Mouse (Mus musculus): Measurements from ENCODE around the gene Myl12a.
A peak's percentile ranks its signal among the peaks of the same experiment; 100 is the strongest.

Myl12a gene

DNA sequence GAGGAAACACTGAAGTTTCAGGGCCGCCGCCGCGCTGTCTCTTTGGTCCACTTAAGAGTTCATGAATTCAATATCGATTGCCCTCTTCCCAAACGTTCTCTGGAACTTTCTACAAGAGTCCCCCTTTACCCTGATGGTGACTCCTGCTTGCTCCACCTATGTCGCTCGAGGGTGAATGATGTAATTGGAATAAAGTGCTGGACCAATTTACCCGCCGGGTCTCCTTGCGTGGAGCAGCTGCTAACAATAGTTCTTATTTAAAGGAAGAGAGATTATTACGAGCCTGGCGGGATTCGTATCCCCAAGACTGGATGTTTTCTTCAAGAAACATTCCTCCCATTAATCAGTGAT is at the start of gene Myl12a:
Myl12a (minus strand) TSS at position 135 of the 351 bp plus-strand sequence.
- peaks cover 17% of the 10 kb centered on the region for H3K36me3 ChIP-seq (ENCODE audit: insufficient read depth, low read length)
- H3K9me3 ChIP-seq (ENCODE audit: low read length): no peaks in the 10 kb centered on the region
- no peaks in the 10 kb centered on the region for H3K27me3 ChIP-seq (ENCODE audit: insufficient read depth, low read length)
- TF ChIP-seq NANOG (IDR thresholded peaks at IDR 0.05; ENCODE audit: borderline replicate concordance, low read length) (no peak), CTCF (conservative IDR thresholded peaks at IDR 0.05; ENCODE audit: low read length) (no peak), POU5F1 (IDR thresholded peaks at IDR 0.05; ENCODE audit: borderline replicate concordance, low read length) (no peak)
- H3K4me1 ChIP-seq (replicated peaks; ENCODE audit: low read depth, low read length): peaks cover 52% of the 10 kb centered on the region
- peak within 1 kb of the TSS; percentile 96 for H3K4me3 ChIP-seq (replicated peaks; ENCODE audit: low read length)

- H3K36me3 ChIP-seq (ENCODE audit: insufficient read depth, low read length): no peaks in the 10 kb centered on the region
- H3K27me3 ChIP-seq (ENCODE audit: insufficient read depth, low read length): no peaks in the 10 kb centered on the region
- no peaks in the 10 kb centered on the region for H3K9me3 ChIP-seq (ENCODE audit: low read length)
- no peaks in the 10 kb centered on the region for H3K4me1 ChIP-seq (replicated peaks; ENCODE audit: low read depth, low read length)
- TF ChIP-seq CTCF (conservative IDR thresholded peaks at IDR 0.05; ENCODE audit: low read length) (no peak), POU5F1 (IDR thresholded peaks at IDR 0.05; ENCODE audit: borderline replicate concordance, low read length) (no peak), NANOG (IDR thresholded peaks at IDR 0.05; ENCODE audit: borderline replicate concordance, low read length) (no peak)
- H3K4me3 ChIP-seq (replicated peaks; ENCODE audit: low read length): no peak overlapping the region
Observed at GRCm38 (mm10) chr17:71049292-71049691, 46.6 kb upstream of the Myl12a start.

- no peaks in the 10 kb centered on the region for H3K27me3 ChIP-seq (ENCODE audit: insufficient read depth, low read length)
- H3K4me3 ChIP-seq (replicated peaks; ENCODE audit: low read length): no peak overlapping the region
- no peaks in the 10 kb centered on the region for H3K9me3 ChIP-seq (ENCODE audit: low read length)
- TF ChIP-seq NANOG (IDR thresholded peaks at IDR 0.05; ENCODE audit: borderline replicate concordance, low read length) (no peak), CTCF (conservative IDR thresholded peaks at IDR 0.05; ENCODE audit: low read length) (no peak), POU5F1 (IDR thresholded peaks at IDR 0.05; ENCODE audit: borderline replicate concordance, low read length) (no peak)
- H3K4me1 ChIP-seq (replicated peaks; ENCODE audit: low read depth, low read length): no peaks in the 10 kb centered on the region
- H3K36me3 ChIP-seq (ENCODE audit: insufficient read depth, low read length): no peaks in the 10 kb centered on the region
Observed at GRCm38 (mm10) chr17:71046856-71047255, 44.2 kb upstream of the Myl12a start.

DNA sequence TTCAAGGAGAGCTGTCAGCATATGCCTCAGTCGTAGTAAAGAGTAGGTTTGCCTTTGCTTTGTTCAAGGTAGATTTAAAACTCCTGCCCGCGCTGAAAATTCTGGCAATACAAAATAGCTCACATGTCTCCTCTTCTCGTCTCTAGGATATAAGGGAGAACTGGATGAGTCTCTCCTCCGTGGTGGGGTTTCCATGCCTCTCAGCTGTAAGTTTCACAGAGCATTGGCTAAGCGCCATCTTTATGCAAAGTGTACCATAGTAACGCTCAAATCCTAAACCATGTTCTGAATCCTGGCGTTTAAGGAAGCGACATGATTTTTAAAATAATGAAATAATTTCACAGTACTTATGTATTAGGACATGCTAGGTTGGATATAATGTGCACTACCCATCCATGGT is 42.9 kb upstream of the Myl12a start:
- no peaks in the 10 kb centered on the region for H3K36me3 ChIP-seq (ENCODE audit: insufficient read depth, low read length)
- no peak for TF ChIP-seq POU5F1 (IDR thresholded peaks at IDR 0.05; ENCODE audit: borderline replicate concordance, low read length)
- TF ChIP-seq CTCF (conservative IDR thresholded peaks at IDR 0.05; ENCODE audit: low read length): no peak
- no peak for TF ChIP-seq NANOG (IDR thresholded peaks at IDR 0.05; ENCODE audit: borderline replicate concordance, low read length)
- no peaks in the 10 kb centered on the region for H3K27me3 ChIP-seq (ENCODE audit: insufficient read depth, low read length)
- H3K4me1 ChIP-seq (replicated peaks; ENCODE audit: low read depth, low read length): no peaks in the 10 kb centered on the region
- H3K4me3 ChIP-seq (replicated peaks; ENCODE audit: low read length): no peak overlapping the region
- no peaks in the 10 kb centered on the region for H3K9me3 ChIP-seq (ENCODE audit: low read length)

- TF ChIP-seq CTCF (conservative IDR thresholded peaks at IDR 0.05; ENCODE audit: low read length) (peak; percentile 31), POU5F1 (IDR thresholded peaks at IDR 0.05; ENCODE audit: borderline replicate concordance, low read length) (no peak)
- no peaks in the 10 kb centered on the region for H3K27me3 ChIP-seq (ENCODE audit: insufficient read depth, low read length)
- H3K36me3 ChIP-seq (ENCODE audit: insufficient read depth, low read length): no peaks in the 10 kb centered on the region
- H3K4me1 ChIP-seq (replicated peaks; ENCODE audit: low read depth, low read length): no peaks in the 10 kb centered on the region
- H3K4me3 ChIP-seq (replicated peaks; ENCODE audit: low read length): no peak overlapping the region
- no peaks in the 10 kb centered on the region for H3K9me3 ChIP-seq (ENCODE audit: low read length)
Observed at GRCm38 (mm10) chr17:71042645-71043044, 40.0 kb upstream of the Myl12a start.

- no peak for TF ChIP-seq CTCF (conservative IDR thresholded peaks at IDR 0.05; ENCODE audit: low read length)
- TF ChIP-seq NANOG (IDR thresholded peaks at IDR 0.05; ENCODE audit: borderline replicate concordance, low read length): no peak
- TF ChIP-seq POU5F1 (IDR thresholded peaks at IDR 0.05; ENCODE audit: borderline replicate concordance, low read length): no peak
- Histone ChIP-seq H3K27me3 (ENCODE audit: insufficient read depth, low read length) (no peaks in the 10 kb centered on the region), H3K4me1 (replicated peaks; ENCODE audit: low read depth, low read length) (no peaks in the 10 kb centered on the region), H3K9me3 (ENCODE audit: low read length) (no peaks in the 10 kb centered on the region), H3K36me3 (ENCODE audit: insufficient read depth, low read length) (no peaks in the 10 kb centered on the region), H3K4me3 (replicated peaks; ENCODE audit: low read length) (no peak overlapping the region)
Observed at GRCm38 (mm10) chr17:71040582-71040880, 37.9 kb upstream of the Myl12a start.

DNA sequence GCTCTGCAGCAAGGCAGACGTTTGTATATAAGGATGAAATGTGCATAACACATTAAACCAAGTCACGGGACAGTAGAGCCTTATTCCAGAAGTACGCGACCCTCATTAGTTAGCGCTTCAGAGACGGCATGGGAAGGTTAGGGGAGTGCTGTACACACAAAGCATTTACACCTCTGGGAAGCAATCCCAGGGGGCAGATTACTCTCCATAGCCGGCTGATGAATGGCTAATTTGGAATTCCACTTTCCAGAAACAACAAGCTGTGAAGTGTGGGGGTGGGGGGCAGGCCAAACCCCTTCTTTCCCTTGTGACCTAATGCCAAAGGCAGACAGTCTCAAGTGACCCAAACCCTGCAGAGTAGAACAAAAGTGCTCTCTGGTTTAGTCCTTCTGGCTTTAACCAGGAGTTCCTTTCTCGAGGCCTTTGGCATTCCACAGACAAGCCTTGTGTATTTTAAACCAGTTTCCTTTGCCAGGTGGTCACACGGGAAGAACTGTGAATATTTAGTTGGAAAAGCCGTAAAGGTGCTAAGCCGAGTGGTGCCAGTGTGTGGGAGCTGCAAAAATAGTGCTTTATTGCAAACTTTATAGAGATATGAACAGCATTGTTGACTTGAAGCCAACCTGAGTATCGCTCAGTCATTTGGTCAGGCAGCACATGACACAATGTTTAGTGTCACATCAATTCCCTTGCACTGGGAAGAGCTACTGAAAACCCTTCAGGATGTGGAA is 37.3 kb upstream of the Myl12a start:
- Histone ChIP-seq H3K27me3 (ENCODE audit: insufficient read depth, low read length) (no peaks in the 10 kb centered on the region), H3K4me3 (replicated peaks; ENCODE audit: low read length) (no peak overlapping the region), H3K9me3 (ENCODE audit: low read length) (no peaks in the 10 kb centered on the region), H3K36me3 (ENCODE audit: insufficient read depth, low read length) (no peaks in the 10 kb centered on the region), H3K4me1 (replicated peaks; ENCODE audit: low read depth, low read length) (no peaks in the 10 kb centered on the region)
- TF ChIP-seq CTCF (conservative IDR thresholded peaks at IDR 0.05; ENCODE audit: low read length) (no peak), POU5F1 (IDR thresholded peaks at IDR 0.05; ENCODE audit: borderline replicate concordance, low read length) (no peak), NANOG (IDR thresholded peaks at IDR 0.05; ENCODE audit: borderline replicate concordance, low read length) (no peak)

DNA sequence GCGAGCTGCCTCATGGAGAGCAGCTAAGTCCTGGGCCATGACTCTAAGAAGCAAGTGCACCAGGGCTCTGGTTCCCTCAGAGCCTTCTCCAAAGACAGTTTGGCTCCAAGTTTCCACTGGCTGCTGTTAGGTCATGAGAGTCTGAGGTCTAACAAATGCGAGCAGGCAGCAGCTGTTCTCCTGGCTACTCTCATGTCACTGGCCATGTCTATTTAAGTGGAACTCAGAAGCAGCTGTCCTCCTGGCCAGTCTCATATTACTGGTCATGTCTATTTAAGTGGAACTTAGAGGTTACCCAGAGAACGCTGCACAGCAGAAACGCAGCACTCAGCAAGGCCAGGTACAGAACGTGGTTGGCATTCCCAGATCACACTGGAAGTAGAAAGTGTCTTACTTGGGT is 36.1 kb upstream of the Myl12a start:
- Histone ChIP-seq H3K4me3 (replicated peaks; ENCODE audit: low read length) (no peak overlapping the region), H3K27me3 (ENCODE audit: insufficient read depth, low read length) (no peaks in the 10 kb centered on the region), H3K9me3 (ENCODE audit: low read length) (no peaks in the 10 kb centered on the region), H3K4me1 (replicated peaks; ENCODE audit: low read depth, low read length) (no peaks in the 10 kb centered on the region), H3K36me3 (ENCODE audit: insufficient read depth, low read length) (no peaks in the 10 kb centered on the region)
- TF ChIP-seq CTCF (conservative IDR thresholded peaks at IDR 0.05; ENCODE audit: low read length) (no peak), POU5F1 (IDR thresholded peaks at IDR 0.05; ENCODE audit: borderline replicate concordance, low read length) (no peak), NANOG (IDR thresholded peaks at IDR 0.05; ENCODE audit: borderline replicate concordance, low read length) (no peak)

DNA sequence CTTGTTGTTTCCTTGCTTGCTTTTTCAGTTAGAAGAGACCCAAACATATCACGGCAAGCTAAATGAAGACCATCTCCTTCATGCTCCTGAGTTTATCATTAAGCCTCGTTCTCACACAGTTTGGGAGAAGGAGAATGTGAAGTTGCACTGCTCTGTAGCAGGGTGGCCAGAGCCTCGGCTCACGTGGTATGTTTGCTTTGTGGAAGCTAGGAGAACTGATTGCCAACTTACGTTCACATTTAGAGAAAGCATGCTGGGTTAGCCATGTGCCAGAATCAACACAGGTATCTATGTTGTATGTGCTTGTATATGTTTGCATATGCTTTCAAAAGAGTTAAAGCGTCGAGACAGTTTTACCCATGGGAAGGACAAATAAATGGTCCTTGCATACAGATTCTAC is 34.5 kb upstream of the Myl12a start:
- Histone ChIP-seq H3K9me3 (ENCODE audit: low read length) (no peaks in the 10 kb centered on the region), H3K4me3 (replicated peaks; ENCODE audit: low read length) (no peak overlapping the region), H3K36me3 (ENCODE audit: insufficient read depth, low read length) (no peaks in the 10 kb centered on the region), H3K4me1 (replicated peaks; ENCODE audit: low read depth, low read length) (no peaks in the 10 kb centered on the region), H3K27me3 (ENCODE audit: insufficient read depth, low read length) (no peaks in the 10 kb centered on the region)
- TF ChIP-seq CTCF (conservative IDR thresholded peaks at IDR 0.05; ENCODE audit: low read length): no peak
- no peak for TF ChIP-seq NANOG (IDR thresholded peaks at IDR 0.05; ENCODE audit: borderline replicate concordance, low read length)
- no peak for TF ChIP-seq POU5F1 (IDR thresholded peaks at IDR 0.05; ENCODE audit: borderline replicate concordance, low read length)

Data from E14TG2a.4 (cell line).